In genomic region chr2:155811821-155812396, GRCm38 (mm10) we compare ENCODE assay signal across 8 mouse cellular contexts. TPM values are rescaled to one million over a fixed set of nuclear protein-coding genes. Genes with fewer than 3 reads are reported as not detected.
DNase-seq lines count a peak whose midpoint lies in the region; ATAC-seq lines count a peak whose summit lies in the region.

No protein-coding gene starts in this region.

- no peak overlapping the region for H3K4me2 ChIP-seq in kidney, embryonic 16.5 days (replicated peaks; ENCODE audit: low read depth, low read length)

- H3K4me1 ChIP-seq in kidney, embryonic 16.5 days (ENCODE audit: insufficient read depth, low read length) = no peaks in the 10 kb centered on the region

- no peak for ATAC-seq in kidney, embryonic 16.5 days (ENCODE audit: low FRiP score, low TSS enrichment)
- ATAC-seq in monocyte, adult 5-6 weeks (replicated peaks; ENCODE audit: insufficient number of reproducible peaks, low FRiP score, low TSS enrichment, poor library complexity, severe bottlenecking) = peak; percentile 62; the same call in 1 of the 2 replicates

- H3K27ac ChIP-seq in kidney, embryonic 16.5 days (ENCODE audit: low read length) = no peak overlapping the region

- H3K9ac ChIP-seq in kidney, embryonic 16.5 days (replicated peaks; ENCODE audit: low read length) = no peak overlapping the region

- H3K4me3 ChIP-seq in kidney, embryonic 16.5 days (ENCODE audit: low read length) = no peak overlapping the region

- no peaks in the 10 kb centered on the region for H3K9me3 ChIP-seq in kidney, embryonic 16.5 days (ENCODE audit: low read length)

- WGBS in kidney, embryonic 16.5 days = 37% methylated on average over 16 of the region's 16 CpGs

- intact Hi-C loops in heart, postnatal 10 days (cut with DNase I) = loop anchor here (5.0 kb wide), 1 partner anchor 115 kb away; no protein-coding TSS in a partner anchor

- DNase-seq in kidney, adult 18-20 months = peak; percentile 81
- peak; percentile 91 for DNase-seq in adrenal gland, postnatal 14 days
- peak; percentile 80 for DNase-seq in embryo, embryonic 9.5 days (ENCODE audit: extremely low spot score)
- peak; percentile 65 to 82 for DNase-seq in heart, postnatal 10 days
- DNase-seq in left cerebral cortex, adult 8-10 months (ENCODE audit: low spot score in 2 of 2) = peak; percentile 84 to 85
- peak; percentile 82 for DNase-seq in telencephalon, adult 2 months (ENCODE audit: low read depth, low spot score)

- H3K36me3 ChIP-seq in kidney, embryonic 16.5 days (ENCODE audit: insufficient read depth, low read length) = no peaks in the 10 kb centered on the region

- H3K27me3 ChIP-seq in kidney, embryonic 16.5 days (ENCODE audit: insufficient read depth, low read length) = no peaks in the 10 kb centered on the region

RNA-seq across cellular contexts. Expression of gene BC029722, which starts 7.3 kb away (rescaled TPM):
- polyA plus RNA-seq in kidney, embryonic 16.5 days (2015; fragmentation: Nextera tagmentation; extraction: Ambion mirVana) = 18.9 and 20.0 TPM in 2 replicates
- total RNA-seq in adrenal gland, postnatal 14 days (2021) = 81.1 and 87.2 TPM in 2 replicates
- total RNA-seq in heart, postnatal 10 days (2021) = 10 to 100 TPM; 16.3 to 16.8 TPM
- 10 to 100 TPM; 56.9 to 63.1 (median 60.3) TPM for total RNA-seq in left cerebral cortex, adult 8-10 months (2022)
- total RNA-seq in monocyte, adult 5-6 weeks (2017) = 8.5 to 10.6 TPM (median 9.7 TPM) in 3 replicates

RNA-seq across cellular contexts. Expression of gene Eif6, which starts 14.8 kb away (rescaled TPM):
- 216 and 233 TPM in 2 replicates for polyA plus RNA-seq in kidney, embryonic 16.5 days (2015; fragmentation: Nextera tagmentation; extraction: Ambion mirVana)
- total RNA-seq in adrenal gland, postnatal 14 days (2021) = 113 and 133 TPM in 2 replicates
- 10 to 100 TPM; 77.5 to 79.5 TPM for total RNA-seq in heart, postnatal 10 days (2021)
- 10 to 100 TPM; 78.6 to 93.2 (median 86.3) TPM for total RNA-seq in left cerebral cortex, adult 8-10 months (2022)
- 38.9 to 84.9 TPM (median 83.4 TPM) in 3 replicates for total RNA-seq in monocyte, adult 5-6 weeks (2017)

RNA-seq across cellular contexts. Expression of gene Fam83c, which starts 22.7 kb away (rescaled TPM):
- 0.18 and 0.21 TPM in 2 replicates for polyA plus RNA-seq in kidney, embryonic 16.5 days (2015; fragmentation: Nextera tagmentation; extraction: Ambion mirVana)
- total RNA-seq in adrenal gland, postnatal 14 days (2021) = not detected in 2 replicates
- not detected for total RNA-seq in heart, postnatal 10 days (2021)
- not detected for total RNA-seq in left cerebral cortex, adult 8-10 months (2022)
- total RNA-seq in monocyte, adult 5-6 weeks (2017) = not detected in 3 replicates

RNA-seq across cellular contexts. Expression of gene Mmp24, which starts 36.8 kb away (rescaled TPM):
- polyA plus RNA-seq in kidney, embryonic 16.5 days (2015; fragmentation: Nextera tagmentation; extraction: Ambion mirVana) = 0.07 and 0.09 TPM in 2 replicates
- total RNA-seq in adrenal gland, postnatal 14 days (2021) = 2.6 and 3.4 TPM in 2 replicates
- total RNA-seq in heart, postnatal 10 days (2021) = under 1 TPM in 1 of 2 experiments, not detected in 1; 0.07 TPM
- total RNA-seq in left cerebral cortex, adult 8-10 months (2022) = 10 to 100 TPM; 29.2 to 30.8 (median 29.9) TPM
- total RNA-seq in monocyte, adult 5-6 weeks (2017) = 0.10 TPM in 1 of 3 replicates, not detected in the others
